Mouse (Mus musculus) liver, postnatal 0 days (tissue): ENCODE data around the gene A930033H14Rik.

ENCODE experiments used
- CTCF ChIP-seq: sonication (generic); IDR thresholded peaks from 2 replicates; pipeline ENCODE4 v1.5.1; 2016; ENCODE audit warnings: antibody characterized with exemption, low read depth
- EP300 ChIP-seq: IDR thresholded peaks from 2 replicates; pipeline ENCODE4 v1.6.1; 2016; ENCODE audit warnings: antibody characterized with exemption, low read depth, mild to moderate bottlenecking

DNA sequence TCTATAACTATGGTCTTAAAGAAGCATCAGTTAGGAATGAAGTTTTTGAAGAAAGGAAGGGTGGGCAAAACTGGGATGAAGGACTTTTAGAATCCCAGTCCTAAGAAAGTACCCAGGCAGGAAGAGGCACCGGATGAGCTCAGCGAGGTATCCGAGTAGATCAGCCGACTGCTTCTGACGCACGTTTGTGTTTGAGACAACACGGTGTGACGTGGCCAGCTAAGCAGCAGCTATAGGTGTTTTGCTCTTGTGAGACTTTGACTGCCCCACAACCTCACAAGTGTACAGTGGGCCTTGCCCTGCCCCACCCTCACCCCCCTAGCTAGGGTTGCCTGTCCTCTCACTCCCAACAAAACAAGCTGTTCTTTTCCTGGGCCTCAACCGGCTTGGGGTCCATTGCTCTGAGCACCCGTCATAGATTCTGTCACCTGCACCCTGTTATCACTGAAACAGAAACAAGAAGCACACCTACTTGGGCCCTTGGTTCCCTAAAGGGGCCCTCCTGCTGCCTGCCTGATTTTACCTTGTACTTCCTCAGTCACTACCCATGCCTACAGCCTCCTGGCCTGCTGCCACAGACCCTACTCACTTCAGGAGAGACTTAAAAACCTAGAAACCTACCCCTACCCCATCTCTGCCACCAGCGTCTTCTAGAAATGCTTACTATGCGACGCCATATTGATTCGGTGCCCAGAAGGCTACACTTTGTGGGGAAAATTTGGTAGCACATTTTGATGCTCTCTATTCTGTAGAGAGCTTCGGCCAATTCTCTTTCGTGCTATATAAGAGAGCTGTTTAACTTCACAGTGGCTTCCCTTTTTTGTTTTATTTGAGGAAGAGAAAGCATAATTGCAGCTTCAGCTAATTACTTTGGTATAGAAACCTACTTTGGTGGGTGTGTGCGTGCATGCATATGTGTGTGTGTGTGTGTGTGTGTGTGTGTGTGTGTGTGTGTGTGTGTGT, 39.5 kb upstream of the A930033H14Rik start:
- TF ChIP-seq CTCF (no peak), EP300 (no peak)
